Mouse (Mus musculus): Measurements from ENCODE around the gene Adamtsl3. TPM values are rescaled to one million over a fixed set of nuclear protein-coding genes. Genes with fewer than 3 reads are reported as not detected.

The Adamtsl3 gene
- polyA plus RNA-seq, 1 experiment: 14.5 TPM

GRCm38 (mm10) chr7:82648353-82649080 is 313.0 kb downstream of the Adamtsl3 start, which contains the start of the genes Saxo2 and Efl1:
TSS of gene Saxo2 (minus strand) at chr7:82648528.
TSS of gene Efl1 (plus strand) at chr7:82648614.
- DNase-seq (ENCODE audit: low spot score): peak; percentile 81

GRCm38 (mm10) chr7:82649081-82649445 is 313.6 kb downstream of the Adamtsl3 start:
- DNase-seq (ENCODE audit: low spot score): no peak

Other genes starting within 250 kb of the Adamtsl3 start
- gene Sh3gl3, start 161.9 kb upstream of the Adamtsl3 start, polyA plus RNA-seq (2012; rRNA removed): 28.4 and 33.2 TPM in 2 replicates